Mouse (Mus musculus) forebrain, embryonic 14.5 days (tissue): ENCODE data around the gene Plekho2. TPM values are rescaled to one million over a fixed set of nuclear protein-coding genes. Genes with fewer than 3 reads are reported as not detected.

Experiments used
- ATAC-seq: fragments of 200-750 bp; cut with Nextera tagmentation; 2 replicates; pipeline ENCODE4 v1.8.0; 2017; ENCODE audit warnings: mild to moderate bottlenecking, moderate library complexity
- DNase-seq: peaks from one replicate; pipeline ENCODE4 v3.0.0-alpha.2; 2015; ENCODE audit warnings: low spot score
- H3K27ac ChIP-seq: fragments of 300-500 bp; sonication (generic); 2 replicates; pipeline ENCODE4 v1.5.1; 2014; ENCODE audit warnings: low read depth, mild to moderate bottlenecking, control low read depth, low read length, moderate library complexity
- H3K27me3 ChIP-seq: fragments of 300-500 bp; sonication (generic); replicated peaks from 2 replicates; pipeline ENCODE4 v1.6.1; 2014; ENCODE audit warnings: low read length, control low read depth, mixed read lengths; ENCODE audit not compliant: control insufficient read depth, insufficient read depth
- H3K36me3 ChIP-seq: fragments of 300-500 bp; sonication (generic); 2 replicates; pipeline ENCODE4 v1.6.1; 2014; ENCODE audit warnings: low read length, control low read depth; ENCODE audit not compliant: control insufficient read depth, insufficient read depth
- H3K4me1 ChIP-seq: fragments of 300-500 bp; sonication (generic); 2 replicates; pipeline ENCODE4 v1.6.1; 2014; ENCODE audit warnings: antibody characterized with exemption, low read length, control low read depth; ENCODE audit not compliant: control insufficient read depth, insufficient read depth
- H3K4me2 ChIP-seq: fragments of 300-500 bp; sonication (generic); 2 replicates; pipeline ENCODE4 v1.6.1; 2014; ENCODE audit warnings: mild to moderate bottlenecking, control low read depth, low read length
- H3K4me3 ChIP-seq: fragments of 300-500 bp; sonication (generic); 2 replicates; pipeline ENCODE4 v1.5.1; 2014; ENCODE audit warnings: low read depth, low read length, control low read depth
- H3K9ac ChIP-seq: fragments of 300-500 bp; sonication (generic); 2 replicates; pipeline ENCODE4 v1.6.1; 2014; ENCODE audit warnings: mild to moderate bottlenecking, low read length, control low read depth, moderate library complexity
- H3K9me3 ChIP-seq: fragments of 300-500 bp; sonication (generic); replicated peaks from 2 replicates; pipeline ENCODE4 v1.6.1; 2016; ENCODE audit warnings: low read length, control low read depth, mixed read lengths; ENCODE audit not compliant: control insufficient read depth
- WGBS: fragments of 180-500 bp; shearing (Covaris S2); extraction: QIAGEN DNeasy Blood & Tissue Kit; methylation state at CpG from one replicate; pipeline ENCODE4 v1.1.7; 2014; 5-methylcytosine and 5-hydroxymethylcytosine counted together
- polyA plus RNA-seq: library from polyadenylated mRNA; unstranded; fragments of >200 nt; fragmentation: Nextera tagmentation; extraction: Ambion mirVana; gene quantifications from 2 replicates; pipeline ENCODE4 v1.2.1, GENCODE M21; 2014

The Plekho2 gene
- polyA plus RNA-seq, 1 experiment from 2014 or later: 3.6 TPM

- ATAC-seq: no peak
- WGBS: 59% methylated on average over 2 of the region's 2 CpGs
Observed at GRCm38 (mm10) chr9:65607120-65607519, 27.3 kb upstream of the Plekho2 start.

GRCm38 (mm10) chr9:65606321-65607109 is 26.7 kb upstream of the Plekho2 start:
- Histone ChIP-seq H3K9me3 (no peaks in the 10 kb centered on the region), H3K4me2 (no peak overlapping the region), H3K9ac (no peak overlapping the region), H3K4me1 (no peaks in the 10 kb centered on the region), H3K27ac (no peak overlapping the region), H3K27me3 (no peaks in the 10 kb centered on the region), H3K36me3 (no peaks in the 10 kb centered on the region), H3K4me3 (no peak overlapping the region)
- ATAC-seq (no peak), DNase-seq (no peak)
- WGBS: 30% methylated on average over 9 of the region's 9 CpGs

More at GRCm38 (mm10) chr9:65607120-65607519, 27.3 kb upstream of the Plekho2 start:
- Histone ChIP-seq H3K36me3 (no peaks in the 10 kb centered on the region), H3K27me3 (no peaks in the 10 kb centered on the region), H3K9me3 (no peaks in the 10 kb centered on the region), H3K27ac (no peak overlapping the region), H3K4me2 (no peak overlapping the region), H3K4me3 (no peak overlapping the region), H3K4me1 (no peaks in the 10 kb centered on the region), H3K9ac (no peak overlapping the region)
- DNase-seq: no peak

GRCm38 (mm10) chr9:65605471-65606136 is 25.8 kb upstream of the Plekho2 start:
- H3K27me3 ChIP-seq: no peaks in the 10 kb centered on the region
- no peak overlapping the region for H3K4me3 ChIP-seq
- no peaks in the 10 kb centered on the region for H3K36me3 ChIP-seq
- 9% methylated on average over 9 of the region's 9 CpGs for WGBS
- peak overlapping the region; percentile 33 for H3K4me2 ChIP-seq
- peak; percentile 87 for ATAC-seq
- no peak overlapping the region for H3K27ac ChIP-seq
- DNase-seq: peak; percentile 97
- H3K9ac ChIP-seq: peak overlapping the region; percentile 13; the same call in 1 of the 2 replicates
- H3K4me1 ChIP-seq: no peaks in the 10 kb centered on the region
- no peaks in the 10 kb centered on the region for H3K9me3 ChIP-seq

- ATAC-seq (no peak), DNase-seq (no peak)
- no peaks in the 10 kb centered on the region for H3K27me3 ChIP-seq
- H3K9ac ChIP-seq: no peak overlapping the region
- H3K4me3 ChIP-seq: no peak overlapping the region
- H3K27ac ChIP-seq: no peak overlapping the region
- H3K4me1 ChIP-seq: no peaks in the 10 kb centered on the region
- no peak overlapping the region for H3K4me2 ChIP-seq
- H3K36me3 ChIP-seq: no peaks in the 10 kb centered on the region
- WGBS: 52% methylated on average over 8 of the region's 8 CpGs
- H3K9me3 ChIP-seq: no peaks in the 10 kb centered on the region
Observed at GRCm38 (mm10) chr9:65603401-65604102, 23.7 kb upstream of the Plekho2 start.

- DNase-seq: no peak
- H3K9me3 ChIP-seq: no peaks in the 10 kb centered on the region
- no peak overlapping the region for H3K9ac ChIP-seq
- no peaks in the 10 kb centered on the region for H3K36me3 ChIP-seq
- no peak overlapping the region for H3K4me2 ChIP-seq
- no peak for ATAC-seq
- WGBS: 63% methylated on average over 2 of the region's 2 CpGs
- H3K4me1 ChIP-seq: no peaks in the 10 kb centered on the region
- H3K4me3 ChIP-seq: no peak overlapping the region
- no peaks in the 10 kb centered on the region for H3K27me3 ChIP-seq
- H3K27ac ChIP-seq: no peak overlapping the region
Observed at GRCm38 (mm10) chr9:65600951-65601350, 21.1 kb upstream of the Plekho2 start.

GRCm38 (mm10) chr9:65598765-65599249 is 19.0 kb upstream of the Plekho2 start:
- 42% methylated on average over 8 of the region's 11 CpGs for WGBS
- H3K9me3 ChIP-seq: no peaks in the 10 kb centered on the region
- no peaks in the 10 kb centered on the region for H3K27me3 ChIP-seq
- DNase-seq (peak; percentile 79), ATAC-seq (no peak)
- no peak overlapping the region for H3K4me3 ChIP-seq
- no peak overlapping the region for H3K9ac ChIP-seq
- no peak overlapping the region for H3K4me2 ChIP-seq
- peaks cover 13% of the 10 kb centered on the region; the same call in 1 of the 2 replicates for H3K36me3 ChIP-seq
- H3K27ac ChIP-seq: no peak overlapping the region
- no peaks in the 10 kb centered on the region for H3K4me1 ChIP-seq

- ATAC-seq: no peak
- no peak overlapping the region for H3K4me2 ChIP-seq
- no peak overlapping the region for H3K9ac ChIP-seq
- no peak overlapping the region for H3K4me3 ChIP-seq
- no peaks in the 10 kb centered on the region for H3K9me3 ChIP-seq
- 91% methylated on average over 9 of the region's 9 CpGs for WGBS
- no peak overlapping the region for H3K27ac ChIP-seq
- H3K27me3 ChIP-seq: no peaks in the 10 kb centered on the region
- H3K36me3 ChIP-seq: peaks cover 32% of the 10 kb centered on the region
- no peak for DNase-seq
- peaks cover 11% of the 10 kb centered on the region for H3K4me1 ChIP-seq
Observed at GRCm38 (mm10) chr9:65593596-65593995, 13.8 kb upstream of the Plekho2 start.

GRCm38 (mm10) chr9:65592721-65593120 is 12.9 kb upstream of the Plekho2 start:
- no peak for DNase-seq
- peaks cover 32% of the 10 kb centered on the region for H3K36me3 ChIP-seq

More at GRCm38 (mm10) chr9:65592721-65593120, 12.9 kb upstream of the Plekho2 start:
- Histone ChIP-seq H3K4me1 (peaks cover 15% of the 10 kb centered on the region), H3K9me3 (no peaks in the 10 kb centered on the region), H3K27me3 (no peaks in the 10 kb centered on the region), H3K4me3 (no peak overlapping the region), H3K9ac (no peak overlapping the region), H3K27ac (no peak overlapping the region), H3K4me2 (no peak overlapping the region)
- no peak for ATAC-seq
- 94% methylated on average over 3 of the region's 3 CpGs for WGBS
